In genomic region chr5:129523166-129523565, GRCm38 (mm10) we compare ENCODE assay signal across 16 mouse cellular contexts.
"Had no signal": no experiment of that assay in that cellular context is flagged by ENCODE, and none has a peak within 500 bp of the region (broad histone marks: within the 10 kb centered on the region; RNA-seq: fewer than 3 reads in every experiment).

No protein-coding gene starts in this region.

- H3K4me3 ChIP-seq: lung, embryonic 15.5 days; midbrain, embryonic 13.5 days; midbrain, embryonic 15.5 days; neural tube, embryonic 12.5 days; stomach, embryonic 15.5 days had no signal

- H3K4me2 ChIP-seq: lung, embryonic 15.5 days; midbrain, embryonic 11.5 days; midbrain, embryonic 13.5 days; midbrain, embryonic 15.5 days; neural tube, embryonic 12.5 days; stomach, embryonic 15.5 days had no signal

- H3K4me1 ChIP-seq: lung, embryonic 15.5 days; midbrain, embryonic 13.5 days; midbrain, embryonic 15.5 days; neural tube, embryonic 12.5 days; stomach, embryonic 15.5 days had no signal

- H3K9ac ChIP-seq: lung, embryonic 15.5 days; midbrain, embryonic 13.5 days; midbrain, embryonic 15.5 days; neural tube, embryonic 12.5 days; stomach, embryonic 15.5 days had no signal

- H3K27me3 ChIP-seq: lung, embryonic 15.5 days; megakaryocyte, embryonic 14.5 days; midbrain, embryonic 13.5 days; midbrain, embryonic 15.5 days; neural tube, embryonic 12.5 days; stomach, embryonic 15.5 days had no signal

- DNase-seq: lung, postnatal 14 days; lung, postnatal 36 days; right cerebral cortex, postnatal 14 days; thymus, adult 2 months; thymus, postnatal 25 days; thymus, postnatal 4 days had no signal

- H3K9me3 ChIP-seq: lung, embryonic 15.5 days; megakaryocyte, embryonic 14.5 days; midbrain, embryonic 13.5 days; midbrain, embryonic 15.5 days; neural tube, embryonic 12.5 days; stomach, embryonic 15.5 days had no signal

- ATAC-seq: lung, postnatal 0 days; midbrain, embryonic 13.5 days; midbrain, embryonic 15.5 days had no signal

- H3K27ac ChIP-seq: lung, embryonic 15.5 days; macrophage; midbrain, embryonic 13.5 days; midbrain, embryonic 15.5 days; neural tube, embryonic 12.5 days; stomach, embryonic 15.5 days; stomach, postnatal 0 days had no signal
